Mouse (Mus musculus): Measurements from ENCODE around the gene Cotl1.

- TF ChIP-seq CTCF (IDR thresholded peaks at IDR 0.05; ENCODE audit: control insufficient read depth, insufficient read depth, insufficient read length) = no peak
- TF ChIP-seq USF1 (IDR thresholded peaks at IDR 0.05; ENCODE audit: low read depth) = no peak
- no peak for TF ChIP-seq CEBPB (IDR thresholded peaks at IDR 0.05; ENCODE audit: low read depth)
- TF ChIP-seq FOSL1 (IDR thresholded peaks at IDR 0.05; ENCODE audit: insufficient read depth, low read length, poor library complexity, severe bottlenecking) = no peak
- TF ChIP-seq MYOD1 (IDR thresholded peaks at IDR 0.05; ENCODE audit: control insufficient read depth, insufficient read length, low read depth) = no peak
- TF ChIP-seq MAX (IDR thresholded peaks at IDR 0.05) = no peak
Observed at GRCm38 (mm10) chr8:119854035-119854434, 13.7 kb upstream of the Cotl1 start.
